Mouse (Mus musculus) frontal cortex, adult 2 months (tissue): ENCODE measurements at regions not wholly inside any gene's neighbourhood (a gene's known extent, or its start where the extent isn't known, plus 50 kb on each side); places are given as distances from the start of the nearest gene placed in this dataset.

Source experiments
- DNase-seq, 2 experiments: peaks; one replicate each; pipeline ENCODE4 v3.0.0; 2022; ENCODE audit warnings: low spot score in 1 of 2; ENCODE audit errors: extremely low spot score in 1 of 2

DNA sequence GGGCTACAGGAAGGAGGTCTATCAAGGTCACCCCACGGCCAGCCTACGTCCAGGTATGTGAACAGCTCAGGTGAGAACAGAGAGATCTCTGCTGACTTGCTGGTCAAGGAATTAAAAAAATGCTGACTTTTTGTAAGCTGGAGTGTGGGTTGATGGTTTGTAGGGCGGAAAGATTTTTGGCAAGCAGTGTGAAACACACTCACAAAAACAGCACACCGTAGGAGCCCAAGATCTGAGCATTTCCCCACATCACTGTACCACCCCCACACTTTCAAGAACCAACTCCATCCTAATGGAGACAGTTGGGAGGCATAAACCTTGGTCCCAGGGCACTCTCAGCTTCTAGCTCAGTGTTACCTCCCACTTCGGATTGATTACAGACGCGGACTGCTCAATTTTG is 200.5 kb downstream of the Rplp1 start:
- DNase-seq: peak; percentile 7 to 47

DNA sequence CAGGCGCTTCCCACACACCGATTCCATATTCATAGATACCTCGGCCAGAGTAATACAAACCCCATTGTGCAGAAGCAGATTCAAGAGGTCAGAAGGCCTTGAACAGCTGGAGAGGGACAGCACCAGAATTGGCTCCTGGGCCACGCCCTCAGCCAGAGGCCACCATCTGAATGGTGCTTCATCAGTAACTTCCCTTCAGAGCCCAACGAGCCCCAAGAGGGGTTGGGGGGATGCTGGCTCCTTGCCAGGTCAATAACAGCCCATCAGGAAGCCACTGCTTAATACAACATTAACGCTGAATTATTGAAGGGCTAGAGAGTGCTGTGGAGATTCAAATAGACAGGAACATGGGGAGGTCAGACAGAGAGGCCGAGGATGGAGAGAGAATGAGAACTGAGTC is 203.0 kb downstream of the Rplp1 start:
- no peak for DNase-seq

DNA sequence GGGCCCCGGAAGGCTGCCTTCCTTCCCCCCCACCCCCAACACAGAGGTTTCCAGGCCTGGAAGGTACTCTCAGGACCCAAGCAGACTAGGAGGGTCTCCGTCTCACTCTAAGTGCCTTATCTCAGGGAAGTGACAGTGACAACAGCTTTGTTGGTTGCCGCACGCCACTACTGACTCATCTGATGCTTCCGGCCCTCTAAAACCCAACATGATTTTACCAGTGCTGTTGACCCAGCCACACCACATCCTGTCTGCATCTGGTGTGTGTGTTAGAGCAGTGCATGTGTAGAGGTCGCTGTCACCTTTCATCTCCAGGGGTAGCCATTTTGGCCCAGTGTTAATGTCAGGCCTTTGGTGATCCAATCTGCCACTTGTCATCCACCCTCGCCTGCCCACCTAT is 206.5 kb downstream of the Rplp1 start:
- no peak for DNase-seq

DNA sequence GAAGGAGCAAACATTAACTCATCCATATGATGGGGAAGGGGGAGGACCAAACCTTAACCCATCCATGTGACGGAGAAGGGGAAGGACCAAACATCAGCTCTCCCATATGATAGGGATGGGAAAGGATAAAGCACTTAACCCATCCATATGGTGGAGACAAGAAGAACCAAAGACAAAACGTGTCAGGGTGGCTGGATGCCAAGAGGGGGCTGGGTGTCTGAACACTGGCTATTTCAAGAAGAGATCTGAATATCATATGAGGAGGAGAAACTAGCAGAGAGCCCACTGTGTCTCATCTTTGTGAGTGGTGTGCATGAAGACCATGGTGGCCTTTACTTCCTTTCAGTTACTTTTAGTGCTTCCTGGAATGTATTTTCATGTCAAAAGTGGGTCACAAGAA is 207.0 kb downstream of the Rplp1 start:
- no peak for DNase-seq

DNA sequence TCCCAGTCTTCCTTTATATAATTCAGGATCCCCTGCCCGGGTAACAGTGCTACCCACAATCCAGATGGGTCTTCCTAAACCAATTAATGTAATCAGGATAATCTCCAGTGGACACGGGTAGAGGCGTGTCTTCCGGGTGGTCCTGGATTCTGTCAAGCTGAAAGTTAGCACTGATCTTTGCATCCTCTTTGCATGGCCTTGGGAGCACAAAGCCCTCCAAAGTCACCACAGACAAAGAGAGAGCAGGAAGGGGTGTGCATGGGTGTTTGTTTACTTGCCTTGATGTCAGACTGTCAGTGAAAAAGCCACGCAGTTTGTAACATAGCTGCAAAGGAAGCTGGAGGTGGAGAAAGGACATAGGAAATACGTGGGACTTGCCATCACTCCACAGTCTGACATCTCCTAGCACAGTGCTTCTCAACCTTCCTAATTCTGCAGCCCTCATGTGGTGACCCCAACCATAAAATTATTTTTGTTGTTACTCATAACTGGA is 208.0 kb downstream of the Rplp1 start:
- DNase-seq: no peak

DNA sequence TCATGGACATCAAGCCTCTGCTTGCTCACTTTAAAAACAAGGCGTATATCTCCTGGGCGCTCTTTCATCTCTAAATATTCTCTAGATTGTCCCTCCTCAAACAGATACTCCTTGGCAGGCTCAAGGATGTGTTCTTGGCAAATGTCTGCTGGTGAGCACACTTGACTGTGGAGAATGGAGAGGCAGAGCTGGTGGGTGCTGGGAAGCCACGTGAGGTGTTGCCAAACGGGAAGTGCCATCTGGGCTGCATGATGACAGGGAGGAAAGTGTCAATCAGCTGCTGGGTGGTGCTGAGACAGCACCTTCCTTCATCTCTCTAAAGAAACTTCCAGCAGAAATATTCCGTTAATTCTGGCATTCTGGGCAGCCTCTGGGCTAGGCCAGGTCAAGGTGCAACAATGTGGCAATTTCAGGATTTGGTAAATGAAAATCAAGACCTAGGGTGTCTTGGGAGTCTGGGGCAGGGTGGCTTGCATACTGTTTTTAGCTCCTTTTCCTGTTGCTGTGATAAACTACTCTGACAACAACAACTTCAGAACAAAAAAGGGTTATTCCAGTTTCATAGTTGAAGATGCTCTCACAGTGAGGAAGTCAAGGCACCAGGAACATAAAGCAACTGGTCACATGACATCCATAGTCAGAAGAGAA is 208.6 kb downstream of the Rplp1 start:
- peak; percentile 21 to 67 for DNase-seq

- peak in 1 of 2 experiments; percentile 14 for DNase-seq
Observed at GRCm38 (mm10) chr9:61703301-61703700, 211.0 kb downstream of the Rplp1 start.

DNA sequence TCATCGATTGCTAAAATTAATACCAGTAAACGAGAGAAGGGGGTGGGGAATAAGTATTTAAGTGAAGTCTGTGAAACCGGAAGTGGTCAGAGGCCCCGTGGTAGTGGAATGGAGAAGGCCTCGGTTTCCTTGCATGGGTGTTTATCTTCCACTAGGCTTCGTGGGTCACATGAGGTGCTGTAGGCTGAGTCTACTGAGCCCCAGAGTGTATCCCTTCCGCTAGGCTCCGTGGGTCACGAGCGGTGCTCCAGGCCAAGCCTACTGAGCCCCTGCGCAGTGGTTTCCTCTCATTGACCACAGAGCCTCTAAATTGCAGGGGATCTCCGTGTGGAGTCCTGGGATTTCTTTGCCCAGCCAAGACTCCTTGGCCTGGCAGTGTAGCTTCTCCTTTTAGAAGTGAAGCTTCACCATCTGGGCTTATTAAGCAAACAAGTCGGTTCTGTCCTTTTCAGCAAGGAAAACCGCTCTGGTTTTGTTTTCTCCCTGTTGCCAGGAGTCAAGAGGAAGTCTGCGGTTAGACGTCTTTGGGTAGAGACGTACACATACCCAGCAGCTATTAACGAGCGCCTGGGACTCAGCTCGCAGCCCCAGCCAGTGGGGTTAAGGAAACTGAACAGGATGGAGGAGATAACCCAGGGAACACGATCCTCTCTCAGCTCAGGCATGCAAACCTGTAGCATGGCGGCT is 211.9 kb downstream of the Rplp1 start:
- DNase-seq: peak in 1 of 2 experiments; percentile 15

DNA sequence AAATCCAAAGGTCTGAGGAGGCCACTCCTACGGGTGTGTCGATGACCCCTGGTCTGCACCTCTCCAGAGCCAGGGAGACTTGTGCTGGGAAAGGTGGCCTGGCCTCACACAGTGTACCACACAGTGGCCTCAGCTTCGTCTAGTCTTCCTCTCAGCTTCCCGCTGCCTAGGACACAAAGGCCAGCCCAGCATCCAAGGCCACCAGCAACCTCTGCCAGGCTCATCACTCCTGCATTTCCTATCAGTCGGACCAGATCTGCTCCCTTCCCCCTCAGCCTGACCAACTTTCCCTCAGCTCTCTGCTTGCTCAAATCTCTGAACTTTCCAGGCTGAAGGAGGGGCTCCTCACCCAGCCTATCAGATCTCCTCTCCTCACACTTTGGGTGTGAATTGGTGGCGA is 213.8 kb downstream of the Rplp1 start:
- DNase-seq: no peak

- DNase-seq: no peak
Observed at GRCm38 (mm10) chr9:61699618-61700017, 214.7 kb downstream of the Rplp1 start.

GRCm38 (mm10) chr9:61697959-61698358 is 216.4 kb downstream of the Rplp1 start:
- DNase-seq: peak in 1 of 2 experiments; percentile 81

DNA sequence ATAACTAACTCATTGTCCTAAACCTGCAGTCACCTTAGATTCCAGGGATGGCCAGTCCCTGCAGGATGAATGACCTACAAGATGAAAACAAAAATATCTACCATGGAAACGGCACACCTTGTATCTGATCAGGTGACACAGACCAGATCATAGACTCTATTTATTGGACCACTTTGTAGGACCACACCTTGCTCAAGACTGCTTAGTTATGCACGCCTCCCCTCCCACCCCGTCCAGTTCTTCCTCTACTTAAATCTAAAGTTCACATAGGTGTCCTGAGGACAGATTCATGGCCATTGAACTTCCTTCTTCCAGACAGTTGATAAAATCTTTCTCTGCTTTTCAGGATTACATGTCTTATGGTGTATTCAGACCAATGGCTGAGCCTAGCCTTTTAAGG is 217.5 kb downstream of the Rplp1 start:
- no peak for DNase-seq

GRCm38 (mm10) chr9:61695821-61696220 is 218.5 kb downstream of the Rplp1 start:
- DNase-seq: no peak

- DNase-seq: no peak
Observed at GRCm38 (mm10) chr9:61695381-61695791, 219.0 kb downstream of the Rplp1 start.

- no peak for DNase-seq
Observed at GRCm38 (mm10) chr9:61694206-61694605, 220.1 kb downstream of the Rplp1 start.

GRCm38 (mm10) chr9:61690786-61691185 is 223.6 kb downstream of the Rplp1 start:
- no peak for DNase-seq

DNA sequence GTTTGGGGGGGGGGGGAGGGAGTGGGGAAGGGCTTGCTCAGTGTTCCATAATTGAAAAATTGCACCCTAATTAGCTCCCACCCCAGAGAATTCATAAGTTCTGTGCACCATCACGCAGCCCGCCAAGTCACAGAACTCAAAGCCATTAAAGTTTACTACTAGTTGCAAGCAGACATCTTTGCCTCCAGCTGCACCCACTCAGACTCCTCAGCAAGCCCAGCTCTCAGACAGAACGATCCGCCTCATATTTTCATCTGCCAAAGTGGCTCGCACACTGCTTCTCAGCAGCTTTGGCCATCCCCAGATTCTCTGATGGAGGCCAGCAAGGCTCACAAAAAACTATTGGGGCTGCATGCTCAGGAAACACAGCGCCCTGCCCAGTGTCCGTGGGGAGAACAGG is 224.4 kb downstream of the Rplp1 start:
- no peak for DNase-seq

DNA sequence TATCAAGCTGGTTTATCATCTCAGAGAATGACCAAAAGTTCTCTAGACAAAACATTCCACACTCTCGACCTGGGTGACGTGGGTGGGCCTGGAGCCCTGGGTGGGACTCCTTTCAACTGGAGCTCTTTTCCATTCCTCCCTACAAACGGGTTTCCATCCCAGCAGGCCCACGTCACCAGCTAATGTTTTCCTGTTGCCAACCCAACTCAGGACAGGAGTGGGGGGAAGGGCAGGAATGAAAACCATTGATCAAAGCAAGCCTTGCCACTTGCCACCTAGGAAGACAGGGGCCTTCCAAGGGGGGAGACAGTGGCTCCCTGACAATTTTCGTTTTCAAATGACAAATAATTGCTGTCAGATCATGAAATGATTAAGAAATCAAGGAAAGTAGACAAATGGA is 224.8 kb downstream of the Rplp1 start:
- DNase-seq: no peak

GRCm38 (mm10) chr9:61683557-61683956 is 230.8 kb downstream of the Rplp1 start:
- no peak for DNase-seq

DNA sequence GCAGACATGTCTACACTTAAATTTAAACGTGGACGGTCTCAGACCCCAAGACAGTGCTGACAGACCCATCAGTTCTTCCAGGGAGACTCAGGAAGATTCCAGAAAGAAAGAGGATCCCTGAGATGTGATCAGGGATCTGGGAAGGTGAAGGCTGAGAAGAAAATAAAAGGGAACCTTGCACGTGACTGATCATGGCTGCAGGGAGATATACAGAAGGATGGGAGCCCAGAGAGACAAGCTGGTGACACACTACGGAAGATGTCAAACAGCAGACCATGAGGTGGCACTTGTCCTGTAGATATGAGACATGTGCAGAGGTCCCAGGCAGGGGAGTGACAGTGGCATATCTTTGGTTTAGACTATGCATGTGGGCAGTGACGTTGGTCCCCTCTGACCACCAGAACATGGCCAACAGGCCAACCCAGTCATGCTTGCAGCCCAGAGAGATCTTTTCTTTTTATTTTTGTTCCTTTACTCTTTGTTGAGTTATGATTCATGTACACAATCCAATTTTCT is 231.5 kb downstream of the Rplp1 start:
- DNase-seq: no peak

GRCm38 (mm10) chr9:61682316-61682715 is 232.0 kb downstream of the Rplp1 start:
- DNase-seq: no peak

DNA sequence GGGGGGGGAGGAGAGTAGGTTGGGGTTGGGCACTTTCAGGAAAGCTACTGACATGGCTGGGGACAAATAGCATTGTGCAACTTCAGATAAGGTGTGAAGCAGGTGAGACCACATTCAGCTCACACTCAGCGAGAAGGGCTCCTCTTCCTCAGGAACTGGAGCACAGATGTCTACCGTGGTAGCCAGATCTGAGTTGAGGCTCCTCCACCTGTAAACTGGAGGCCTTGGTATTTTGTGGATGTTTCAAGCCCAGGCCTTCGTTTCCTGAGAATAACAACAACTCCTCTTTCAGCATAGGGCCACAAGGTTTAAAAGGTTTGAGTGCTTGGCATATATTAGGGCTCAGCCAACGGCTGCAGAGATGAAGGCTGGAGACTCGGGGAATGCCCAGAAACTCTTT is 232.9 kb downstream of the Rplp1 start:
- DNase-seq: no peak
